Mouse (Mus musculus): ENCODE measurements at regions not wholly inside any gene's neighbourhood (a gene's known extent, or its start where the extent isn't known, plus 50 kb on each side); places are given as distances from the start of the nearest gene placed in this dataset.

- H3K27me3 ChIP-seq (ENCODE audit: low read depth, poor library complexity, severe bottlenecking): no peaks in the 10 kb centered on the region
- no peak for DNase-seq (ENCODE audit: low spot score)
- H3K27ac ChIP-seq: no peak overlapping the region
- 91% methylated on average over 4 of the region's 4 CpGs for WGBS
- H3K4me1 ChIP-seq: peaks cover 6% of the 10 kb centered on the region; the same call in 1 of the 2 replicates
- H3K9me3 ChIP-seq (replicated peaks): no peaks in the 10 kb centered on the region
- H3K36me3 ChIP-seq: peaks cover 86% of the 10 kb centered on the region
- H3K4me3 ChIP-seq: no peak overlapping the region
Measured at GRCm38 (mm10) chr9:41590164-41590563, 428.7 kb upstream of the Ubash3b start.

GRCm38 (mm10) chr9:41588466-41589425 is 427.2 kb upstream of the Ubash3b start:
- H3K27ac ChIP-seq: no peak overlapping the region
- no peaks in the 10 kb centered on the region for H3K27me3 ChIP-seq (ENCODE audit: low read depth, poor library complexity, severe bottlenecking)
- H3K4me3 ChIP-seq: no peak overlapping the region
- no peak for DNase-seq (ENCODE audit: low spot score)
- peaks cover 82% of the 10 kb centered on the region for H3K36me3 ChIP-seq
- WGBS: 90% methylated on average over 9 of the region's 9 CpGs
- H3K4me1 ChIP-seq: peaks cover 11% of the 10 kb centered on the region
- no peaks in the 10 kb centered on the region for H3K9me3 ChIP-seq (replicated peaks)

- Histone ChIP-seq H3K4me3 (no peak overlapping the region), H3K27ac (no peak overlapping the region), H3K4me1 (peaks cover 15% of the 10 kb centered on the region), H3K9me3 (replicated peaks) (no peaks in the 10 kb centered on the region), H3K27me3 (ENCODE audit: low read depth, poor library complexity, severe bottlenecking) (no peaks in the 10 kb centered on the region), H3K36me3 (peaks cover 74% of the 10 kb centered on the region)
- no peak for DNase-seq (ENCODE audit: low spot score)
- WGBS: 83% methylated on average over 4 of the region's 4 CpGs
Measured at GRCm38 (mm10) chr9:41587762-41588161, 426.3 kb upstream of the Ubash3b start.

GRCm38 (mm10) chr9:41586966-41587570 is 425.6 kb upstream of the Ubash3b start:
- no peak for DNase-seq (ENCODE audit: low spot score)
- Histone ChIP-seq H3K27me3 (ENCODE audit: low read depth, poor library complexity, severe bottlenecking) (no peaks in the 10 kb centered on the region), H3K27ac (no peak overlapping the region), H3K4me1 (peaks cover 15% of the 10 kb centered on the region), H3K9me3 (replicated peaks) (no peaks in the 10 kb centered on the region), H3K4me3 (no peak overlapping the region), H3K36me3 (peaks cover 67% of the 10 kb centered on the region)
- 91% methylated on average over 4 of the region's 4 CpGs for WGBS

- Histone ChIP-seq H3K36me3 (peaks cover 59% of the 10 kb centered on the region), H3K27me3 (ENCODE audit: low read depth, poor library complexity, severe bottlenecking) (no peaks in the 10 kb centered on the region), H3K4me3 (no peak overlapping the region), H3K27ac (no peak overlapping the region), H3K4me1 (peaks cover 15% of the 10 kb centered on the region), H3K9me3 (replicated peaks) (no peaks in the 10 kb centered on the region)
- no peak for DNase-seq (ENCODE audit: low spot score)
- 94% methylated on average over 7 of the region's 7 CpGs for WGBS
Measured at GRCm38 (mm10) chr9:41586291-41586690, 424.8 kb upstream of the Ubash3b start.

- peak overlapping the region; percentile 74; the same call in 1 of the 2 replicates for H3K4me3 ChIP-seq
- H3K36me3 ChIP-seq: peaks cover 54% of the 10 kb centered on the region
- no peaks in the 10 kb centered on the region for H3K9me3 ChIP-seq (replicated peaks)
- no peak for DNase-seq (ENCODE audit: low spot score)
- H3K27me3 ChIP-seq (ENCODE audit: low read depth, poor library complexity, severe bottlenecking): no peaks in the 10 kb centered on the region
- 68% methylated on average over 5 of the region's 5 CpGs for WGBS
- peak overlapping the region; percentile 62; the same call in 1 of the 2 replicates for H3K27ac ChIP-seq
- peaks cover 15% of the 10 kb centered on the region for H3K4me1 ChIP-seq
Measured at GRCm38 (mm10) chr9:41585771-41586170, 424.3 kb upstream of the Ubash3b start.

- Histone ChIP-seq H3K4me1 (peaks cover 15% of the 10 kb centered on the region), H3K27me3 (ENCODE audit: low read depth, poor library complexity, severe bottlenecking) (no peaks in the 10 kb centered on the region), H3K4me3 (peak overlapping the region; percentile 74), H3K9me3 (replicated peaks) (no peaks in the 10 kb centered on the region), H3K27ac (peak overlapping the region; percentile 98; the same call in 1 of the 2 replicates), H3K36me3 (peaks cover 46% of the 10 kb centered on the region)
- WGBS: 67% methylated on average over 7 of the region's 7 CpGs
- DNase-seq (ENCODE audit: low spot score): no peak
Measured at GRCm38 (mm10) chr9:41585012-41585411, 423.5 kb upstream of the Ubash3b start.

GRCm38 (mm10) chr9:41583711-41584329 is 422.3 kb upstream of the Ubash3b start:
- peak; percentile 47 for DNase-seq (ENCODE audit: low spot score)
- Histone ChIP-seq H3K27ac (peak overlapping the region; percentile 98), H3K27me3 (ENCODE audit: low read depth, poor library complexity, severe bottlenecking) (no peaks in the 10 kb centered on the region), H3K4me3 (peak overlapping the region; percentile 74), H3K9me3 (replicated peaks) (no peaks in the 10 kb centered on the region), H3K4me1 (peaks cover 23% of the 10 kb centered on the region), H3K36me3 (peaks cover 34% of the 10 kb centered on the region)
- 45% methylated on average over 8 of the region's 8 CpGs for WGBS

GRCm38 (mm10) chr9:41583276-41583675 is 421.8 kb upstream of the Ubash3b start:
- Histone ChIP-seq H3K4me3 (peak overlapping the region; percentile 74), H3K27me3 (ENCODE audit: low read depth, poor library complexity, severe bottlenecking) (no peaks in the 10 kb centered on the region), H3K27ac (peak overlapping the region; percentile 98), H3K36me3 (peaks cover 29% of the 10 kb centered on the region), H3K4me1 (peaks cover 28% of the 10 kb centered on the region), H3K9me3 (replicated peaks) (no peaks in the 10 kb centered on the region)
- no peak for DNase-seq (ENCODE audit: low spot score)
- 82% methylated on average over 8 of the region's 8 CpGs for WGBS

GRCm38 (mm10) chr9:41582711-41583236 is 421.3 kb upstream of the Ubash3b start:
- peak overlapping the region; percentile 74 for H3K4me3 ChIP-seq
- no peaks in the 10 kb centered on the region for H3K9me3 ChIP-seq (replicated peaks)
- peaks cover 24% of the 10 kb centered on the region for H3K36me3 ChIP-seq
- no peak for DNase-seq (ENCODE audit: low spot score)
- H3K4me1 ChIP-seq: peaks cover 32% of the 10 kb centered on the region
- no peaks in the 10 kb centered on the region for H3K27me3 ChIP-seq (ENCODE audit: low read depth, poor library complexity, severe bottlenecking)
- peak overlapping the region; percentile 98 for H3K27ac ChIP-seq
- 62% methylated on average over 5 of the region's 5 CpGs for whole genome bisulfite sequencing

- Histone ChIP-seq H3K9me3 (replicated peaks) (no peaks in the 10 kb centered on the region), H3K27me3 (ENCODE audit: low read depth, poor library complexity, severe bottlenecking) (no peaks in the 10 kb centered on the region), H3K36me3 (peaks cover 18% of the 10 kb centered on the region), H3K4me1 (peaks cover 32% of the 10 kb centered on the region), H3K27ac (peak overlapping the region; percentile 98), H3K4me3 (peak overlapping the region; percentile 74)
- peak; percentile 52 for DNase-seq (ENCODE audit: low spot score)
- 71% methylated on average over 8 of the region's 8 CpGs for WGBS
Measured at GRCm38 (mm10) chr9:41582171-41582570, 420.7 kb upstream of the Ubash3b start.

GRCm38 (mm10) chr9:41581741-41582140 is 420.2 kb upstream of the Ubash3b start:
- no peaks in the 10 kb centered on the region for H3K27me3 ChIP-seq (ENCODE audit: low read depth, poor library complexity, severe bottlenecking)
- WGBS: 34% methylated on average over 9 of the region's 9 CpGs

More at GRCm38 (mm10) chr9:41581741-41582140, 420.2 kb upstream of the Ubash3b start:
- Histone ChIP-seq H3K4me1 (peaks cover 32% of the 10 kb centered on the region), H3K27ac (peak overlapping the region; percentile 98), H3K9me3 (replicated peaks) (no peaks in the 10 kb centered on the region), H3K36me3 (peaks cover 13% of the 10 kb centered on the region), H3K4me3 (peak overlapping the region; percentile 74)
- no peak for DNase-seq (ENCODE audit: low spot score)
